Mouse (Mus musculus) kidney, adult 2 months (tissue): ENCODE data around the gene Fam120c.

Experiments used
- CTCF ChIP-seq: fragments of 200-500 bp; conservative IDR thresholded peaks from 2 replicates; pipeline ENCODE4 v1.5.1; 2011; ENCODE audit warnings: low read depth, mild to moderate bottlenecking, control low read depth, low read length, moderate library complexity, mixed read lengths; ENCODE audit not compliant: insufficient read depth, insufficient read length
- POLR2A ChIP-seq: fragments of 200-500 bp; IDR thresholded peaks from one replicate; pipeline ENCODE4 v1.6.1; 2011; ENCODE audit warnings: low read depth, low read length, control low read depth

- TF ChIP-seq CTCF: no peak
- no peak for TF ChIP-seq POLR2A
Observed at GRCm38 (mm10) chrX:151333615-151334014, 10.4 kb upstream of the Fam120c start.
